Mouse (Mus musculus) liver, embryonic 15.5 days (tissue): Measurements from ENCODE around the gene Fbxw11. TPM values are rescaled to one million over a fixed set of nuclear protein-coding genes. Genes with fewer than 3 reads are reported as not detected.

Source experiments
- ATAC-seq: fragments of 200-750 bp; cut with Nextera tagmentation; 2 replicates; pipeline ENCODE4 v1.8.0; 2017; ENCODE audit warnings: moderate number of reproducible peaks, mild to moderate bottlenecking, moderate library complexity; ENCODE audit not compliant: insufficient read depth
- H3K27ac ChIP-seq: fragments of 300-500 bp; sonication (generic); replicated peaks from 2 replicates; pipeline ENCODE4 v1.5.1; 2015; ENCODE audit warnings: mild to moderate bottlenecking, inconsistent platforms
- H3K27me3 ChIP-seq: fragments of 300-500 bp; sonication (generic); 2 replicates; pipeline ENCODE4 v1.6.1; 2015; ENCODE audit warnings: mild to moderate bottlenecking, inconsistent platforms
- H3K36me3 ChIP-seq: fragments of 300-500 bp; sonication (generic); replicated peaks from 2 replicates; pipeline ENCODE4 v1.6.1; 2015; ENCODE audit warnings: moderate library complexity, mild to moderate bottlenecking, inconsistent platforms
- H3K4me1 ChIP-seq: fragments of 300-500 bp; sonication (generic); replicated peaks from 2 replicates; pipeline ENCODE4 v1.6.1; 2015; ENCODE audit warnings: inconsistent platforms
- H3K4me2 ChIP-seq: fragments of 300-500 bp; sonication (generic); 2 replicates; pipeline ENCODE4 v1.6.1; 2015; ENCODE audit warnings: moderate library complexity, mild to moderate bottlenecking, inconsistent platforms
- H3K4me3 ChIP-seq: fragments of 300-500 bp; sonication (generic); replicated peaks from 2 replicates; pipeline ENCODE4 v1.5.1; 2015; ENCODE audit warnings: mild to moderate bottlenecking, inconsistent platforms
- H3K9ac ChIP-seq: fragments of 300-500 bp; sonication (generic); 2 replicates; pipeline ENCODE4 v1.6.1; 2015; ENCODE audit warnings: moderate library complexity, mild to moderate bottlenecking, inconsistent platforms
- H3K9me3 ChIP-seq: fragments of 300-500 bp; sonication (generic); replicated peaks from 2 replicates; pipeline ENCODE4 v1.6.1; 2016; ENCODE audit warnings: inconsistent platforms
- WGBS: fragments of 180-500 bp; shearing (Covaris S2); methylation state at CpG from one replicate; pipeline ENCODE4 v1.1.7; 2015; ENCODE audit warnings: mixed read lengths; ENCODE audit not compliant: insufficient replicate concordance; 5-methylcytosine and 5-hydroxymethylcytosine counted together
- polyA plus RNA-seq: library from polyadenylated mRNA; unstranded; fragments of >200 nt; fragmentation: Nextera tagmentation; extraction: Ambion mirVana; gene quantifications from 2 replicates; pipeline ENCODE4 v1.2.1, GENCODE M21; 2015

The Fbxw11 gene
- polyA plus RNA-seq, 1 experiment from 2014 or later = 19.1 TPM

- no peak overlapping the region for H3K27ac ChIP-seq
- no peaks in the 10 kb centered on the region for H3K9me3 ChIP-seq
- no peak overlapping the region for H3K9ac ChIP-seq
- no peak for ATAC-seq
- H3K36me3 ChIP-seq = peaks cover 54% of the 10 kb centered on the region
- no peaks in the 10 kb centered on the region for H3K27me3 ChIP-seq
- 0 out of 2 replicates have a peak, but pooled peaks cover 4% of the 10 kb centered on the region for H3K4me1 ChIP-seq
- WGBS = 60% methylated on average over 5 of the region's 5 CpGs
- no peak overlapping the region for H3K4me2 ChIP-seq
- no peak overlapping the region for H3K4me3 ChIP-seq
Observed at GRCm38 (mm10) chr11:32732467-32732866, 89.9 kb downstream of the Fbxw11 start.

GRCm38 (mm10) chr11:32733195-32733594 lies 90.7 kb downstream of the Fbxw11 start:
- Histone ChIP-seq H3K36me3 (peaks cover 61% of the 10 kb centered on the region), H3K4me2 (no peak overlapping the region), H3K4me3 (no peak overlapping the region), H3K27me3 (no peaks in the 10 kb centered on the region), H3K4me1 (0 out of 2 replicates have a peak, but pooled peaks cover 4% of the 10 kb centered on the region), H3K27ac (no peak overlapping the region), H3K9ac (no peak overlapping the region), H3K9me3 (no peaks in the 10 kb centered on the region)
- no peak for ATAC-seq
- 81% methylated on average over 6 of the region's 6 CpGs for WGBS

- H3K36me3 ChIP-seq = peaks cover 84% of the 10 kb centered on the region
- no peaks in the 10 kb centered on the region for H3K4me1 ChIP-seq
- no peak overlapping the region for H3K9ac ChIP-seq
- H3K4me3 ChIP-seq = no peak overlapping the region
- H3K27me3 ChIP-seq = no peaks in the 10 kb centered on the region
- H3K4me2 ChIP-seq = no peak overlapping the region
- no peak overlapping the region for H3K27ac ChIP-seq
- no peak for ATAC-seq
- no peaks in the 10 kb centered on the region for H3K9me3 ChIP-seq
- WGBS = 68% methylated on average over 2 of the region's 2 CpGs
Observed at GRCm38 (mm10) chr11:32736371-32736770, 93.8 kb downstream of the Fbxw11 start.

GRCm38 (mm10) chr11:32737729-32738128 lies 95.2 kb downstream of the Fbxw11 start:
- no peak overlapping the region for H3K27ac ChIP-seq
- H3K9me3 ChIP-seq = no peaks in the 10 kb centered on the region
- 79% methylated on average over 5 of the region's 5 CpGs for WGBS
- no peak for ATAC-seq
- H3K4me1 ChIP-seq = no peaks in the 10 kb centered on the region
- no peak overlapping the region for H3K4me2 ChIP-seq
- no peak overlapping the region for H3K9ac ChIP-seq
- H3K36me3 ChIP-seq = peaks cover 90% of the 10 kb centered on the region
- H3K27me3 ChIP-seq = no peaks in the 10 kb centered on the region
- H3K4me3 ChIP-seq = no peak overlapping the region

- peaks cover 69% of the 10 kb centered on the region for H3K36me3 ChIP-seq
- no peaks in the 10 kb centered on the region for H3K9me3 ChIP-seq
- no peak for ATAC-seq
- H3K4me3 ChIP-seq = no peak overlapping the region
- no peaks in the 10 kb centered on the region for H3K27me3 ChIP-seq
- no peak overlapping the region for H3K9ac ChIP-seq
- H3K4me2 ChIP-seq = no peak overlapping the region
- 74% methylated on average over 5 of the region's 5 CpGs for WGBS
- H3K4me1 ChIP-seq = peaks cover 11% of the 10 kb centered on the region
- H3K27ac ChIP-seq = no peak overlapping the region
Observed at GRCm38 (mm10) chr11:32743891-32744290, 101.4 kb downstream of the Fbxw11 start.

- peaks cover 11% of the 10 kb centered on the region for H3K4me1 ChIP-seq
- no peaks in the 10 kb centered on the region for H3K27me3 ChIP-seq
- ATAC-seq = no peak
- no peaks in the 10 kb centered on the region for H3K9me3 ChIP-seq
- no peak overlapping the region; the same call in 1 of the 2 replicates for H3K9ac ChIP-seq
- no peak overlapping the region for H3K4me2 ChIP-seq
- H3K36me3 ChIP-seq = peaks cover 63% of the 10 kb centered on the region
- 82% methylated on average over 7 of the region's 7 CpGs for WGBS
- no peak overlapping the region for H3K4me3 ChIP-seq
- H3K27ac ChIP-seq = no peak overlapping the region
Observed at GRCm38 (mm10) chr11:32744463-32744862, 101.9 kb downstream of the Fbxw11 start.

GRCm38 (mm10) chr11:32745466-32745865 lies 102.9 kb downstream of the Fbxw11 start:
- H3K9me3 ChIP-seq = no peaks in the 10 kb centered on the region
- peaks cover 11% of the 10 kb centered on the region for H3K4me1 ChIP-seq
- no peak overlapping the region for H3K27ac ChIP-seq
- no peak for ATAC-seq
- peaks cover 55% of the 10 kb centered on the region for H3K36me3 ChIP-seq
- H3K9ac ChIP-seq = no peak overlapping the region
- no peaks in the 10 kb centered on the region for H3K27me3 ChIP-seq
- no peak overlapping the region for H3K4me2 ChIP-seq
- H3K4me3 ChIP-seq = no peak overlapping the region
- WGBS = 83% methylated on average over 4 of the region's 4 CpGs

GRCm38 (mm10) chr11:32746036-32746435 lies 103.5 kb downstream of the Fbxw11 start:
- Histone ChIP-seq H3K36me3 (peaks cover 50% of the 10 kb centered on the region), H3K27ac (no peak overlapping the region), H3K9ac (no peak overlapping the region), H3K9me3 (no peaks in the 10 kb centered on the region), H3K27me3 (no peaks in the 10 kb centered on the region), H3K4me1 (peaks cover 11% of the 10 kb centered on the region), H3K4me2 (no peak overlapping the region), H3K4me3 (no peak overlapping the region)
- 29% methylated on average over 5 of the region's 5 CpGs for WGBS
- ATAC-seq = no peak

- Histone ChIP-seq H3K36me3 (peaks cover 46% of the 10 kb centered on the region), H3K4me2 (no peak overlapping the region), H3K4me1 (peaks cover 11% of the 10 kb centered on the region), H3K9ac (no peak overlapping the region), H3K4me3 (no peak overlapping the region), H3K27me3 (no peaks in the 10 kb centered on the region), H3K9me3 (no peaks in the 10 kb centered on the region), H3K27ac (no peak overlapping the region)
- 64% methylated on average over 3 of the region's 3 CpGs for WGBS
- ATAC-seq = no peak
Observed at GRCm38 (mm10) chr11:32746475-32746874, 104.0 kb downstream of the Fbxw11 start.

GRCm38 (mm10) chr11:32748800-32749199 lies 106.3 kb downstream of the Fbxw11 start:
- no peak overlapping the region for H3K9ac ChIP-seq
- H3K4me2 ChIP-seq = no peak overlapping the region
- no peak overlapping the region for H3K27ac ChIP-seq
- H3K9me3 ChIP-seq = no peaks in the 10 kb centered on the region
- H3K36me3 ChIP-seq = peaks cover 25% of the 10 kb centered on the region
- H3K27me3 ChIP-seq = no peaks in the 10 kb centered on the region
- ATAC-seq = no peak
- 31% methylated on average over 4 of the region's 4 CpGs for WGBS
- no peak overlapping the region for H3K4me3 ChIP-seq
- peaks cover 18% of the 10 kb centered on the region for H3K4me1 ChIP-seq

- Histone ChIP-seq H3K27me3 (no peaks in the 10 kb centered on the region), H3K9me3 (no peaks in the 10 kb centered on the region), H3K4me3 (no peak overlapping the region), H3K4me2 (no peak overlapping the region), H3K36me3 (peaks cover 2% of the 10 kb centered on the region; the same call in 1 of the 2 replicates), H3K27ac (no peak overlapping the region), H3K9ac (no peak overlapping the region), H3K4me1 (peaks cover 7% of the 10 kb centered on the region)
- ATAC-seq = no peak
- WGBS = 52% methylated on average over 7 of the region's 7 CpGs
Observed at GRCm38 (mm10) chr11:32751863-32752594, 109.5 kb downstream of the Fbxw11 start.

GRCm38 (mm10) chr11:32752595-32752885 lies 110.0 kb downstream of the Fbxw11 start:
- Histone ChIP-seq H3K27ac (no peak overlapping the region), H3K36me3 (no peaks in the 10 kb centered on the region), H3K4me3 (no peak overlapping the region), H3K9ac (no peak overlapping the region), H3K9me3 (no peaks in the 10 kb centered on the region), H3K27me3 (no peaks in the 10 kb centered on the region), H3K4me2 (no peak overlapping the region), H3K4me1 (peaks cover 7% of the 10 kb centered on the region)
- ATAC-seq = peak; percentile 65; the same call in 1 of the 2 replicates
- 22% methylated on average over 5 of the region's 5 CpGs for WGBS
